Mouse (Mus musculus): ENCODE data around the gene Pcca. TPM values are rescaled to one million over a fixed set of nuclear protein-coding genes. Genes with fewer than 3 reads are reported as not detected.

Gene Pcca
- total RNA-seq, 2 experiments from 2014 or later, result 28.4 to 29.2 TPM

GRCm38 (mm10) chr14:122882795-122883409, 348.8 kb downstream of the Pcca start:
- DNase-seq (ENCODE audit: low spot score in 2 of 2), result no peak

GRCm38 (mm10) chr14:122883410-122883806, 349.3 kb downstream of the Pcca start:
- DNase-seq (ENCODE audit: low spot score in 2 of 2), result no peak

GRCm38 (mm10) chr14:122883821-122884584, 349.9 kb downstream of the Pcca start:
- DNase-seq (ENCODE audit: low spot score in 2 of 2), result no peak

GRCm38 (mm10) chr14:122885893-122886292, 351.8 kb downstream of the Pcca start:
- DNase-seq (ENCODE audit: low spot score in 2 of 2), result no peak

GRCm38 (mm10) chr14:122887278-122887677, 353.2 kb downstream of the Pcca start:
- DNase-seq (ENCODE audit: low spot score in 2 of 2), result no peak

- DNase-seq (ENCODE audit: low spot score in 2 of 2), result no peak
Observed at GRCm38 (mm10) chr14:122887702-122888479, 353.8 kb downstream of the Pcca start.

- no peak for DNase-seq (ENCODE audit: low spot score in 2 of 2)
Observed at GRCm38 (mm10) chr14:122888480-122888872, 354.4 kb downstream of the Pcca start.

- no peak for DNase-seq (ENCODE audit: low spot score in 2 of 2)
Observed at GRCm38 (mm10) chr14:122891470-122891968, 357.4 kb downstream of the Pcca start.

GRCm38 (mm10) chr14:122896106-122896505, 362.0 kb downstream of the Pcca start:
- no peak for DNase-seq (ENCODE audit: low spot score in 2 of 2)

- DNase-seq (ENCODE audit: low spot score in 2 of 2), result no peak
Observed at GRCm38 (mm10) chr14:122898550-122898949, 364.4 kb downstream of the Pcca start.

- DNase-seq (ENCODE audit: low spot score in 2 of 2), result no peak
Observed at GRCm38 (mm10) chr14:122900679-122901078, 366.6 kb downstream of the Pcca start.

- DNase-seq (ENCODE audit: low spot score in 2 of 2), result no peak
Observed at GRCm38 (mm10) chr14:122901177-122901576, 367.1 kb downstream of the Pcca start.

- no peak for DNase-seq (ENCODE audit: low spot score in 2 of 2)
Observed at GRCm38 (mm10) chr14:122901715-122902114, 367.6 kb downstream of the Pcca start.

GRCm38 (mm10) chr14:122902136-122902535, 368.0 kb downstream of the Pcca start:
- no peak for DNase-seq (ENCODE audit: low spot score in 2 of 2)

GRCm38 (mm10) chr14:122902884-122903283, 368.8 kb downstream of the Pcca start:
- DNase-seq (ENCODE audit: low spot score in 2 of 2), result peak in 1 of 2 experiments; percentile 29

GRCm38 (mm10) chr14:122903923-122904351, 369.8 kb downstream of the Pcca start:
- no peak for DNase-seq (ENCODE audit: low spot score in 2 of 2)

- no peak for DNase-seq (ENCODE audit: low spot score in 2 of 2)
Observed at GRCm38 (mm10) chr14:122905007-122905406, 370.9 kb downstream of the Pcca start.

- no peak for DNase-seq (ENCODE audit: low spot score in 2 of 2)
Observed at GRCm38 (mm10) chr14:122908075-122908474, 374.0 kb downstream of the Pcca start.

- no peak for DNase-seq (ENCODE audit: low spot score in 2 of 2)
Observed at GRCm38 (mm10) chr14:122909368-122910091, 375.4 kb downstream of the Pcca start.

- no peak for DNase-seq (ENCODE audit: low spot score in 2 of 2)
Observed at GRCm38 (mm10) chr14:122911265-122911664, 377.1 kb downstream of the Pcca start.

GRCm38 (mm10) chr14:122912137-122912536, 378.0 kb downstream of the Pcca start:
- DNase-seq (ENCODE audit: low spot score in 2 of 2), result no peak

Measured in gastrocnemius, postnatal 4 days (tissue).